Mouse (Mus musculus) megakaryocyte, adult 5-6 weeks (primary cell): ENCODE measurements around the gene Tanc1. TPM values are rescaled to one million over a fixed set of nuclear protein-coding genes. Genes with fewer than 3 reads are reported as not detected.

ENCODE experiments used
- ATAC-seq: 2 replicates; pipeline ENCODE4 v1.8.0; 2016; ENCODE audit warnings: mild to moderate bottlenecking, inconsistent platforms; ENCODE audit not compliant: poor library complexity, severe bottlenecking
- total RNA-seq, 2 experiments: library from RNA; stranded (forward) in 1 of 2; stranded (reverse) in 1 of 2; fragments of 153-499, 151-499 nt in 1 of 2; fragments of 221-1000, 200-1000 nt in 1 of 2; gene quantifications; 2 replicates each; pipeline versions ENCODE4 v1.2.3 to v1.2.4; 2015 to 2017

The Tanc1 gene
- total RNA-seq, 2 experiments from 2014 or later = 1.2 to 1.7 TPM

DNA sequence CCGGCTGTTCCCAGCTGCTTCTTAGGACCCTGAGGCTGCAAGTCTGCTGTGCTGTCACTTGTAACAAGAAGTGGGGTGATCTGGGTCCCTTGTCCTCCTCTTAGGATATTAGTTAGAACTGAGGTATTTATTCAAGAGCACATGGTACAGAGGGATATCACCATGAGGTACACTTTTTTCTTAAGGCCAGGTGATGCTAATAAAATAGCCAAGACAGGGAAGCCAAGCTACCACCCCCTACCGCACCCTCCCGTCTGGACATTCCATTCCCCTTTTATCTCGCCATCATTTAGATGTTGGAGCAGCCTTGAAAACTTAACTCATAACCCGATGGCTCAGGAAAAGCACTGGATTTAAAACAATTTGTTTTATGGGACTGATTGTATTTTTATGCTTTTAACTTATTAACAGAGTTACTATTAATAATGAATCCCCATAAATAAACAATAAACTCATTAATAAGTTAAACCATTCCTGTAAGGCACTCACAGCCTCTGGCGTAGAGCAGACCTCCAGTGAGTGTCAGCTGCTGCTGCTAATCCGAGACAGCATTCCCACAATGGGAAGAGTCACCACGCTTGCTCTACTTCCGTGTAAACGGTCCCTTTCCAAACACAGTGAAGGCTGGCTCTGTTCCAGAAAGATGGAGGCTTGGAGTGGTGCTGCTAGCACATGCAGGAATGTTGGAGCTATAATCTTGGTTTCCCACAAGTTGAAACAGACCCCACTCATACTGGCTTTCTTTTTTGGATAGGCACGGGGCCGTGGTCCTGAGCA, 171.4 kb downstream of the Tanc1 start:
- no peak for ATAC-seq

DNA sequence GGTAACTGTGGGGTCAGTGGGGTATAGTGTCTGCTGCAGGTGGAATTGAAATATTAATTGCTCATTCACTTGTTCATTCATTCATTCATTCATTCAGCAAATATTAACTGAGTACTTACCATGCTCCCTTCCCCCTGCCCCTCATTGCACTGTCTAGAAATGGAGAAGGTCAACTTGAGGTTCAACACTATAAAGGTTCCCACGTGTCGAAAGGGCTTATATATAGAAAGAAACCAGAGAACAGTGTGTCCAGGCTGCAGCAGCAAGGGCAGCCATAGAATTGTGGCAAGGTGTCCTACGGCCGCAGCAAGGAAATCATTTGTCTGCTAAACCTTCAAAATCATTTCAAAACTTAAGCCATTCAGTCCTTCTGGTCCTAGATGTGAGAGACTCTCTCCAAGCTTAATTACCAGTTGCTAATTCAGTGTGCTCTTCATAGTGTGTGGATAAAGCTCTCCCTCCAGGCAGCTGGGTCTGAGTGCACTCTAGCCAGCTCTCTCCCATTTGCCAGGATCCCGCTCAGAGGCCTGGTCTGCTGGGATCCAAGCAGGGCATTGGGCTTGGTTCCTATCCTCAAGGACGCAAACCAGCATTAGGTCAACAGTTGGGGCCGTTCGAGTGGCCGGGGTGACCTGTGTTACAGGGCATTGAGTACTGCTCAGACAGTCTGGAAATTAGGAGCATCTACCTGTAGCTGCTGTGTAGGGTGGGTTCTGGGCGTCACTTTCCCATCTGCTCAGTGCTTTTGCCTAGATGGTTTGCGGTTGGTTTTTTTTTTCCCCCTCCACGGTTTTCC, 172.2 kb downstream of the Tanc1 start:
- ATAC-seq = no peak

DNA sequence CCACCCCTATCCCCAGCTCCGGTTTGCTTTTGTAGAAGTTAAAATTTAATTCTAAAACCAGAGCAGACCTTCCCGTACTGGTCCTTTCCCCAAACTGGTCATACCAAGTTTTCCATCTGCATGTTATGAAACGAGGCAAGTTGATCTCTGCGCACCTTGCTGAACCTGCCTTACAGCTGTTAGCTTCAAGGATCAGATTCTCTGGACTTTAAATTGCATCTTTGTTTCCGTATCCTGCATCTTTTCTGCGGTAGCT, 172.7 kb downstream of the Tanc1 start:
- ATAC-seq = no peak

DNA sequence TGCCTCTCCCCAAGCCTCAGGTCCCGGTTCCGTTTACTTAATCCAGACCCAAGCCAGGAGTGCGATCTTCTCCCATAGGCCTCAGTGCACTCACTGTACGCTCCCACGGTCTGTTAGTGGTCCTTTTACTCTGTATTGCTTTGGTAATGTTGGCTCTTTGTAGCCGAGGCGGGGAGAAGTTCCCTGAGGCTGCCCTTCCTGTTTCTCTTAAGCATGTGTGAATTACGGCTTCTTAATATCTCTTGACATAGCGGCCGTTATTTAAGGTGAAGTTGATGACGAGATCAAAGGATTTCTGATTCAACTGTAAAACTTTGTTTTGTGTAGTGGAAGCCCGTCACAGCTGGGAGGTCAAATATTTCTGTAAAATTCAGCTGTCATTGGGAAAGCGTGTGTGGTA, 173.8 kb downstream of the Tanc1 start:
- ATAC-seq = no peak

DNA sequence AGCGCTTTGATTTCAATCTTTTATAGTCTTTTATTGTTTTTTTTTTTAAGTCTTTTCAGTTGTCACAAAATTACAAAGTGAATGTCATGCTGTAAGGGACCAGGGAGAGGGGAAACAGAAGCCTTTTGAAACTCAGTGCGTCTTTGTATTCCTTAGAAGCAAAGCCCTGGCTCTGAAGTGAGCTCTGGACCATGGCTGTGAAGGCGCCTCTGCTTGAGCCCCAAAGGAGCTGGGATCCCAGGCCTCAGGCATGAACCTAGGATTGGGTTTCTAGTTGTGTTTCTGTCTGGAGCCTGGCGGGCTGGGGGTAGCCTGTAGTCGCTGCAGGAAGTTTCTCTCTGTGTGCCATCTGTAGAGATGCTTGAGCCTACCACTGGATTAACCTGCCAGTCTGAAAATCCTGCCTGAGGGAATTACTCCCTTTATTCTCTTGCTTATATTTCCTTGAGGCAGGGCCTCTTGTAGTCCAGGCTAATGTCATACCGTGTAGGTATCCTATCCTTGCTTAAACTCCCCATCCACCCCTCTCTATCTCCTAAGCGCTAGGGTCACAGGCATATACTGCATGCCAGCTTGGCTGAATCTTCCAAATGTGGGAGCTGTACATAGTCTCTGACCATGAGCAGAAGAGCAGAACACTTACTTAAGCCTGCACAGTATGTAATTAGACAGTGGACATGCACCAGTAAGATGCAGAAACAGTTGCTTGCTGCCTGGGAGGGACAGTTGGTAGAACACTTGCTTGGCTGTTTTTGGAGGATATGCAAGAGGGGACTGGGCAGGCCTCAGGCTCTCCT, 177.1 kb downstream of the Tanc1 start:
- no peak for ATAC-seq

DNA sequence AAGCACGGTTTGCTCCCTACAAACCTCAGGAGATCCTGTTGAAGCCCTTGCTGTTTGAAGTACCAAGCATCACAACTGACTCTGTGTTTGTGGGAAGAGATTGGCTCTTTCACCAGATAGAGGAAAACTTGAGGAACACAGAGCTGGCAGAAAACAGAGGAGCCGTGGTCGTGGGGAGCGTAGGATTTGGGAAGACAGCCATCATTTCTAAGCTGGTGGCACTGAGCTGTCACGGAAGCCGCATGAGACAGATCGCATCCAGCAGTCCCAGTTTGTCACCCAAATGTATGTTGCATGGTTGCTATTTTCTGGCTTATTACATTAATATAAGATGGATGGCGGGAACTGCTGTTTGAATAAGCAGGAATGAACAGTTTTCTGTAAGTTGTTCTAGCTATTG, 179.8 kb downstream of the Tanc1 start:
- no peak for ATAC-seq

DNA sequence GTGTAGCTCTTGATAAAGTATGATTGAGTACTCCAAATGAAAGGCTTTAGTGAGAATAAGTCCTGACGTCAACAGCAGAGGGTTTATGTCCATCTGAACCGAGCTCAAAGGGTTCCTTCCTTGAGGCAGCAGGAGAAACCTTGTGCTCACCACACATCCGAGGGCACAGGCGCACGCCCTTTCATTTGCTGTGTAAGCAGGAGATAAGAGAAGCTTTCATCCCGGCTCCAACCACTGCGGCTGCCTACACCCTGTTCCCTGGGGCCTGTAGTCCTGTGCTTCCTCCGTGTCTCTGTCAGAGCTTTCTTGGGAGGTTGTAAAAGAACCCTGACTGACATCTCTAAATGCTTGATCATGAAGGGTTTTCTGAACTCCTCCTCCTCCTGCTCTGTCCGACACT, 181.5 kb downstream of the Tanc1 start:
- ATAC-seq = no peak

DNA sequence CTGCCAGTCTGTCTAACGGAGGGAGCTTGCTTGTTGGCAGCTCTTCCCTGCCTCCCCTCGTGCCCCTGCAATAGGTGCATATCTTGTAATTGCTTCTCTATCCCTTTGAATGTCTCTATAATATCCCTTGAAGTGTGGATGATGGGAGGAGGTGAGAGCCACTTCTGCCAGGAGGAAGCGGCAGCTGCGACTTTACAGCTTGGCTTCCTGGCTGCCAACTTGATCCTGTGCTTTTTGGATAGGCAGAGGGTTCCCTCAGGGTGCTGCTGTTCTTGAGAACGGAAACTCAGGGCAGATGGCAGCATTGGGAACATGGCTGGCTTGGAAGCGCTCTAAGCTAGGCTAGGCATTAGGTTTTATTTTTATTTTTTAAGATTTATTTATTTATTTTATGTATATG, 183.0 kb downstream of the Tanc1 start:
- no peak for ATAC-seq

DNA sequence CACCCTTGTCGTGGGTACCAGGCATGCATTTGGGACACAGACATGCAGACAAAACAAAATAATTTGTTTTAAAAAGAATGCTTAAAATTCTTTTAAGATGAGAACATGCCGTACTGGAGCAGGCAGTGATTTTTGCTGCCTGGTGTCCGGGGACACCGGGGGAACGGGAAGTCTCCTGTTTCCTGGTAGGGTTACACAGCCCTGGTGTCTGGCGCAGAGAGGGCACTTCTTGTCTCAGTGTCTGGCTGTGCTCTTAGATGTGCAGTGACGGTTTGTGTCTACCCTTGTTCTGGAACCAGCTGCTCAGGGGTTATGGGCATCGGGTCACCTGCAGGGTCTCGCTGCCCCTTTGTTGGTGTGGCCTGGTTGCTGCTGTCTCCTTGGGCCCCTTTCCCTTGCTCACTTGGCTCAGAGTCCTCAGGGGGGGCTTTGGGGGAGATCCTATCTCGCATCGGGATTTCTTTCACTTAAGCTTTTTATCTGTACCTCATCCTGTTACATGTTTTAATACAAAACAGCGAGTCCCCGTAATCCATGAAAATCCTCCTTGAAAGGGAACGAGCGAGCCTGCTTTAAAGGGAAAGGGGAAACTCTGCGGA, 187.2 kb downstream of the Tanc1 start:
- no peak for ATAC-seq

DNA sequence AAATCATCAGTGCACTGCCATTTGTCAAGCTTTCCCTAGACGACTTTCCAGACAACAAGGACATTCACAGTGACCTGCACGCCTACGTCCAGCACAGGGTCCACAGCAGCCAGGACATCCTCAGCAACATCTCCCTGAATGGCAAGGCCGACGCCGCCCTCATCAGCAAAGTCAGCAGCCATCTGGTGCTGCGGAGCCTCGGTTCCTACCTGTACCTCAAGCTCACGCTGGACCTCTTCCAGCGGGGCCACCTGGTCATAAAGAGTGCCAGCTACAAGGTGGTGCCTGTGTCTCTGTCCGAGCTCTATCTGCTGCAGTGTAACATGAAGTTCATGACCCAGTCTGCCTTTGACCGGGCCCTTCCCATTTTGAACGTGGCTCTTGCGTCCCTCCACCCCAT, 187.7 kb downstream of the Tanc1 start:
- ATAC-seq = no peak

DNA sequence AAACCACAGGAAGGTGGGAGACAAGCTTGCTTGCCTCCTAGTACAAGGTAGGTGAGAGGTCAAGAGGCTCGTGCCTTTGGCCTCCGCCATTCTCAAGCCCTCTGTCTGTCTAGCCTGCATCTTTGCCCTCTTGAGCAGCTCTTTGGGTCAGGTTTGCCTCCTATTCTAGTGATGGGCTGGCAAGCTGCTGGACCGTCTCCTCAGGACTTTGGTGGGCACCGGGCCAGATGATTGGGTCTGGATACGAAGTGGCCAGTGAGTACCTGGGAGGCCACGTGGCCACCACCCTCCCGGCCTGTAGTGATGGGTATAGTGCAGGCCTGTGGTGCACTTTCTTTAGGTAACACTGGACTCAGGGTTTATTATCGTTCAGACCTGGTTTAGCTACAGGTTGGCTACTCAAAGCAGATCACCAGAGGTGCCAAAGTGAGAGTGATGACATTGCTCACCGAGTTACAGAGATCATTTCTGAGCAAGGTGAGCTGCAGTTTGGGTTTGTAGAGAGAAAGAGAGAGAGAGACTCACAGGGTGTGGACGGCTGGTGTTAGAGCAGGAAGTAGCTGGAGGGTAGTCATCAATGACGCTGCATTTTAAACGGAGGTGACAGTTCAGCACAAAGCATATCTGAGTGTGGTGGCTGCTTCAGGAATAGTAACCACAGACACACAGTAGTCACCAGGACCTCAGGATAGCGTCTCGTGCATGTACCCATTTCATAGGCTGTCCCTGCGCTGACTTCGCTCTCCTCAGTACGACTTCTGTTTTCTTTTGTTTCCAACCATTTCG, 188.8 kb downstream of the Tanc1 start:
- peak; percentile 83 for ATAC-seq

DNA sequence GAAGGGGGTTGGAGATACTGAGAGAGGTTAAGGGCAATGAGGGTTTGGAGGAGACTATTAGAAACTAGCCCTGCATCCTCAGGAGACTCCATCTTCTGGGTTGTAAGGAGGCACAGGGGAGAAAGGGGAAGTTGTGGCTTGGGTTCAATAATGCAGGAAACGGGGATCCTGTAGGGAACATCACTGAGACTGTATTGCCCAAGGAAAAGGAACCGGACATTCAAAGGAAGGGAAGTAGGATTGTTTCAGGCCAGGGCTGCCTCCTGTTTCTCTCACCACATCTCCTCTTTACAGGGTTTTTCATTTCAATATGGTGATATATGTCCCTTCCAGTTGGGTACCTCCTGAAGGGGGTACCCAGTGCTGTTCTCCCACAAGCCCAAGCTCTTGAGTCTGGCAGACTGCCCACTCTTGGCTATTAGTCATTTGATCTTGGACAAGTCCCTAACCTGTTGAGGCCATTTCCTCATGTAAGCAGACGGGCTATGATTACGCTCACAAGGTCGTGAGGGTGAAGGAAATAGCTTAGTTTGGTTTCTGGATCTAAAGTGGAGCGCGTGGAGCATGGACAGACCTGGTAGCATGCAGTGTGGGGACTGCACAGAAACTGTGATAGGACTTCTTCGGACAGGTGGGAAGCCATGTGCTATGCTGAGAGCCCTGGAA, 191.0 kb downstream of the Tanc1 start:
- ATAC-seq = peak; percentile 69

DNA sequence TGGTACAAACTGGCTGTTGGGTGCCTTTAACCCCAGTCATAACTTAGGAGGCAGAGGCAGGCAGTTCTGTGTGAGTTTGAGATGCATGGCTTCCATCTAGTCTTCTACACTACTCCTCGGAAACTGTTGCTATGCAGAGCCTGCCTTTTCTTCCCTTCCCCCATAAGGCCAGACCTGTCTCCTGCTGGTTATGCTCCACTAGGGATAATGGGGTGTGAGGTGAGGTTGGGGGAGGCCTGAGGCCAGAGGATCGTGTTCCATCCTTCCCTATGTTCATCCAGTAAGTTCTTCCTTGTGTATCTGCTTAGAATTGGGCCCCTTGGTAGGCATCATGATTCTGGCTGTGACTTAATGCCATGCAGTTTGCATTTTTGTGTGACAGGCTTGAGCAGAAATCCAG, 193.8 kb downstream of the Tanc1 start:
- no peak for ATAC-seq

DNA sequence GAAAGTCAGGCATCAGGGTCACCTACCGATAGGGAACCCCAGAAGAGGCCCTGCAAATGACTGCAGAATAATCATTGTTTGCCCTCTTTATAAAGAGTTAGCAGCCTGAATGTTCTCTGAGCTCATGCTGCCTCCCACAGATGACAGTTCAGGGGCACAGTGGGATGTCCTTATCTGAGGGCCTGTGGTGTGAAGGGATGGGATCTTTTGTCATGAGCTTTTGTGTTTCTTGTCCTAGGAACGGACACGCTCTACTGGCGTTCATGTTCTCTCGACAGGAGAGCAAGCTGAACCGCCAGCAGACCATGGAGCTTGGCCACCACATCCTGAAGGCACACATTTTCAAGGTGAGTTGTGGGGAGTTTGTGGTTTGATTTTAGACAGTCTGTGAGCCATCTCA, 194.2 kb downstream of the Tanc1 start:
- no peak for ATAC-seq

DNA sequence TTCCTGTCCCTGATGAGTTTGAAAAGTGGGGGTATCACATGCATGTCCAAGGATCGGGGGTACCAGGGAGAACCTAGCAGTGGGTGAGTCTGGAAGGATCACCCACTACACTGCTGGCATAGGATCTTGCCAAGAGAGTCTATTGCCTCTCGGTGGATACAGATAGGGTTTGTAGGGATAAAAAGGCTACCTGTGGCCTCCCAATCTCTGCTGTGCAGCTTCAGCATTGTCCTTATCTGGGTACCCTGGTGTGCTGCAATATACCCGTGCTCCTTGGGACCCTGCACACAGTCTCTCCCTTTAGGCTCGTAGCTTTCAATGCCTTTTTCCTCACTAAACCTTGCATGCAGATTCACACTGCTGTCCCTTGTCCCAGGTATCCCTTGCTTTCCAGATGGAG, 196.8 kb downstream of the Tanc1 start:
- ATAC-seq = no peak

DNA sequence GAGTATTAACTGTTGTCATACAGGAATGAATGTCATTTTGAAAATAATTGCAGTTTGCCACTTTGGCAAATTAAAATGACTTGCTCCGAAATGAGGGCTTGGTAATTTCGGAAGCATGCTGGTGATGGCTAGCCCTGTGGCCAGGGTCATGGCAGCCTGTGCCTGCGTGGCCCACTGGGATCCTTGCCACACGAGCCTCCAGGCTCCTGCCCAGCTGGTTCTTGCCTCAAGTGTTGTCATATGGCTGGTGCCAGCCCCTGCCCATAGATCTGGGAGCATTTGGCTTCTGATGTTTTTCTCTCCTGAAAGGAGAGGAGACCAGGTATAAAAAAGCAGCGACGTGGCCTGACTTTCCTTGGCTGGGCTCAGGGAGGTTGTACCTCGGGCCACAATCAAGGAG, 198.2 kb downstream of the Tanc1 start:
- no peak for ATAC-seq

DNA sequence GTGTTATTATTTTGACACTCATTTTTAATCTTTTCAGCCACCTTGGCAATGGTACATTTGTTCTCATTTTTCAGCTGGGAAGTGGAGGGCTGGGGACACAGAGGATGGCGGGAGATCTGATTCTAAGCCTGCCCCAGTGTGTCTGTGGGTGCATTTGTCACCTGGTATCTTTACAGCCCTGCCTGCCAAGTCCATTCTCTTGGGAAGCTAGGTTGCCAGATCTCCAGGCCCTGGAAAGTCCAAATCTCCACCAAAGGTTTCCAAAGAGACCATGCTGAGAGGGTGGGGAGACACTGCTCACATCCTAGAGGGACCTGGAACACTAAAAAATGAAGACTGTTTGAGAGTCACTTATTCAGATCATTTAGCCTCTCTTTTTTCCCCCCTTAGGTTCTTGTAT, 199.4 kb downstream of the Tanc1 start:
- no peak for ATAC-seq

DNA sequence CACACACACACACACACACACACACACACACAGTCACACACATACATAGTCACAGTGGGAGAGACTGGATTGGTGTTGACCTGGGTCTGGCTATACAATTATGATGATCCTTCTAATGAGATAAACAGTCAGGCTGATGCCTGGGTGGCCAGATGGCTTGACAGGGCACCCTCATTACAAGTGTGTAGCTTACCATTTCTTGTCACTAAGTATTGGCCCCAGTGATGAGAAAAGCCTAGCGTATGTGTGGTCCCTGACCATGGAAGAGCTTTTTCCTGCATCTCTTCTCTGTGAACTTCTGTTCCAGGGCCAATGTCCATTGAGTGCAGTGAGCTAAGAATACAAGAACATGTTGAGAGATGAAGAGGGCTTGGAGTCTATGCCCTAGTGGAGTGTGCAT, 200.8 kb downstream of the Tanc1 start:
- no peak for ATAC-seq

DNA sequence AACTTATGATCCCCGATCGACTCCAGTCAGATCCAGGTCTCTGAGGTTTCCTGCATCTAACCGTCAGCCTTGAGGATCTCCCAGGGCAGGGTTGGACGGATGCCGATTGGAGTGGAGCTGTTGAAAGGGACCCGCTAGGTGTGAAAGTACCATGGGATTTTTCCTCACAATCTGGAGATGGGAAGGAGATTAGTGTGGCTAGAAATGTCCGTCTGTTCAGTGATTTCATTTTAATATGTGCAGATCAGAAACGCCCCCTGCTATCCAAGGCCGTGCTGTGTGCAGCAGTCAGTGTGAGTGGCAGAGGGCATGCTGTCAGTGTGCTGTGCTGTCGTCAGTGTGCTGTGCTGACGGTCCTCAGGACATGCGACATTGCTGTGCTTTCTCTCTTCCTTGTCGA, 201.6 kb downstream of the Tanc1 start:
- no peak for ATAC-seq

DNA sequence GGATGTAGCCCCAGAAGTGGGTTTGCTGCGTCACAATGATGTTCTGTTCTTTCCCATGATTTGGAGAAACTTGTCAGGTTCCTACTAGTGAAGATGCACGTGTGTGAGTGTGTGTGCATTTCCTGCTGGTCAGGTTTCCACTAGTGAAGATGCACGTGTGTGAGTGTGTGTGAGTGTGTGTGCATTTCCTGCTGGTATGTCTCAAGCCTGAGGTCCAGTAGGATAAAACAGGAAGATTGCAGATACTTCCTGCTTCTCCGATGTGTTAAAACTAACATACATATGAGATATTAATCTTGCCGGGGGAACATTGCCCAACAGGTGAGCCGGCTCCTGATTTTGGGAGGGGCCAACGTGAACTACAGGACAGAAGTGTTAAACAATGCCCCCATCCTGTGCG, 203.2 kb downstream of the Tanc1 start:
- 0 out of 2 replicates have a peak, but pooled peaks have one; percentile 45 for ATAC-seq
